In genomic region chr14:79200892-79201285, GRCm38 (mm10) we compare ENCODE assay signal across 13 mouse cellular contexts. TPM values are rescaled to one million over a fixed set of nuclear protein-coding genes. Genes with fewer than 3 reads are reported as not detected.
A peak's percentile ranks its signal among the peaks of the same experiment; 100 is the strongest.
DNase-seq lines count a peak whose midpoint lies in the region; ATAC-seq and TF ChIP-seq lines count a peak whose summit lies in the region.
"Had no signal": no experiment of that assay in that cellular context is flagged by ENCODE, and none has a peak within 500 bp of the region (broad histone marks: within the 10 kb centered on the region; RNA-seq: fewer than 3 reads in every experiment).

No protein-coding gene starts in this region.

- H3K4me1 ChIP-seq in megakaryocyte, embryonic 14.5 days = peaks cover 62% of the 10 kb centered on the region
- H3K4me1 ChIP-seq in embryonic facial prominence, embryonic 15.5 days = peaks cover 51% of the 10 kb centered on the region
- peaks cover 38% of the 10 kb centered on the region for H3K4me1 ChIP-seq in hindbrain, embryonic 14.5 days (replicated peaks; ENCODE audit: control insufficient read depth, insufficient read depth, low read length)
- peaks cover 14% of the 10 kb centered on the region for H3K4me1 ChIP-seq in midbrain, postnatal 0 days (ENCODE audit: insufficient read depth, low read length)

- H3K4me3 ChIP-seq in megakaryocyte, embryonic 14.5 days (replicated peaks) = peak overlapping the region; percentile 33
- H3K4me3 ChIP-seq in embryonic facial prominence, embryonic 15.5 days (replicated peaks) = no peak overlapping the region
- H3K4me3 ChIP-seq in hindbrain, embryonic 14.5 days (replicated peaks; ENCODE audit: low read length) = no peak overlapping the region
- H3K4me3 ChIP-seq in midbrain, postnatal 0 days (ENCODE audit: low read depth, low read length) = no peak overlapping the region
- H3K4me3 ChIP-seq: lung, embryonic 15.5 days; myocyte had no signal

- ATAC-seq in megakaryocyte, adult 5-6 weeks (ENCODE audit: poor library complexity, severe bottlenecking) = no peak
- ATAC-seq in embryonic facial prominence, embryonic 15.5 days (ENCODE audit: insufficient number of reproducible peaks, low FRiP score, low TSS enrichment, low read depth) = no peak
- no peak for ATAC-seq in hindbrain, embryonic 14.5 days (ENCODE audit: low FRiP score)
- ATAC-seq in midbrain, postnatal 0 days (ENCODE audit: low FRiP score) = no peak

- WGBS in embryonic facial prominence, embryonic 15.5 days = 88% methylated on average over 9 of the region's 9 CpGs
- WGBS in hindbrain, embryonic 14.5 days = 55% methylated on average over 9 of the region's 9 CpGs
- WGBS in midbrain, postnatal 0 days = 49% methylated on average over 9 of the region's 9 CpGs

- H3K9ac ChIP-seq in embryonic facial prominence, embryonic 15.5 days = no peak overlapping the region
- H3K9ac ChIP-seq in hindbrain, embryonic 14.5 days = no peak overlapping the region
- H3K9ac ChIP-seq in midbrain, postnatal 0 days (replicated peaks; ENCODE audit: low read length, poor library complexity, severe bottlenecking) = no peak overlapping the region
- H3K9ac ChIP-seq: lung, embryonic 15.5 days had no signal

- intact Hi-C loops in gastrocnemius, postnatal 36 days (cut with DNase I) = no loop called here

- H3K36me3 ChIP-seq in megakaryocyte, embryonic 14.5 days (replicated peaks; ENCODE audit: low read length) = peaks cover 2% of the 10 kb centered on the region
- no peaks in the 10 kb centered on the region for H3K36me3 ChIP-seq in embryonic facial prominence, embryonic 15.5 days
- H3K36me3 ChIP-seq in hindbrain, embryonic 14.5 days (replicated peaks; ENCODE audit: control insufficient read depth, insufficient read depth) = no peaks in the 10 kb centered on the region
- H3K36me3 ChIP-seq in midbrain, postnatal 0 days (ENCODE audit: insufficient read depth, low read length) = no peaks in the 10 kb centered on the region
- H3K36me3 ChIP-seq: lung, embryonic 15.5 days had no signal

- DNase-seq in hindbrain, embryonic 14.5 days (ENCODE audit: low spot score) = no peak
- peak; percentile 57 for DNase-seq in midbrain, postnatal 0 days (ENCODE audit: low spot score)
- DNase-seq in MN1 (ENCODE audit: low spot score) = no peak
- no peak for DNase-seq in urinary bladder, adult 2 months (ENCODE audit: low spot score)
- DNase-seq in gastrocnemius, postnatal 36 days = no peak
- DNase-seq: kidney, adult 9 months had no signal

- TF ChIP-seq CTCF in midbrain, postnatal 0 days (IDR thresholded peaks at IDR 0.05) = no peak

- no peak overlapping the region for H3K4me2 ChIP-seq in embryonic facial prominence, embryonic 15.5 days (replicated peaks)
- no peak overlapping the region for H3K4me2 ChIP-seq in hindbrain, embryonic 14.5 days (replicated peaks)
- H3K4me2 ChIP-seq in midbrain, postnatal 0 days (ENCODE audit: low read depth, low read length, poor library complexity, severe bottlenecking) = no peak overlapping the region
- H3K4me2 ChIP-seq: heart, embryonic 11.5 days; lung, embryonic 15.5 days had no signal

- H3K27ac ChIP-seq in embryonic facial prominence, embryonic 15.5 days (replicated peaks) = peak overlapping the region; percentile 75
- peak overlapping the region; percentile 66; the same call in 1 of the 2 replicates for H3K27ac ChIP-seq in hindbrain, embryonic 14.5 days
- no peak overlapping the region for H3K27ac ChIP-seq in midbrain, postnatal 0 days (ENCODE audit: low read depth, low read length)
- H3K27ac ChIP-seq: lung, embryonic 15.5 days had no signal

- no peaks in the 10 kb centered on the region for H3K27me3 ChIP-seq in megakaryocyte, embryonic 14.5 days (replicated peaks)
- H3K27me3 ChIP-seq in embryonic facial prominence, embryonic 15.5 days = no peaks in the 10 kb centered on the region
- no peaks in the 10 kb centered on the region for H3K27me3 ChIP-seq in hindbrain, embryonic 14.5 days (ENCODE audit: control insufficient read depth, insufficient read depth, low read length)
- no peaks in the 10 kb centered on the region for H3K27me3 ChIP-seq in midbrain, postnatal 0 days (ENCODE audit: insufficient read depth, low read length)
- H3K27me3 ChIP-seq: lung, embryonic 15.5 days had no signal

- no peaks in the 10 kb centered on the region for H3K9me3 ChIP-seq in megakaryocyte, embryonic 14.5 days
- H3K9me3 ChIP-seq in embryonic facial prominence, embryonic 15.5 days (replicated peaks) = no peaks in the 10 kb centered on the region
- no peaks in the 10 kb centered on the region for H3K9me3 ChIP-seq in hindbrain, embryonic 14.5 days (ENCODE audit: control insufficient read depth, low read length)
- no peaks in the 10 kb centered on the region for H3K9me3 ChIP-seq in midbrain, postnatal 0 days (ENCODE audit: low read length)
- H3K9me3 ChIP-seq: lung, embryonic 15.5 days had no signal

RNA-seq across cellular contexts. Expression of gene Zfp957, which starts 46.3 kb away (rescaled TPM):
- not detected in 2 replicates for polyA plus RNA-seq in megakaryocyte, embryonic 14.5 days (2012; ENCODE audit: insufficient read depth, low replicate concordance)
- total RNA-seq in megakaryocyte, adult 5-6 weeks (2015) = not detected in 2 replicates
- total RNA-seq in megakaryocyte, adult 5-6 weeks (2017) = not detected in 2 replicates
- not detected in 2 replicates for polyA plus RNA-seq in embryonic facial prominence, embryonic 15.5 days (2015; fragmentation: Nextera tagmentation; extraction: Ambion mirVana)
- polyA plus RNA-seq in hindbrain, embryonic 14.5 days (2014; fragmentation: Nextera tagmentation; extraction: Ambion mirVana) = 0.08 TPM in 1 of 2 replicates, not detected in the other
- not detected in 2 replicates for total RNA-seq in midbrain, postnatal 0 days (2014; rRNA removed)
- polyA plus RNA-seq in midbrain, postnatal 0 days (2015; fragmentation: Nextera tagmentation; extraction: Ambion mirVana) = 0.07 TPM in 1 of 2 replicates, not detected in the other
- polyA plus RNA-seq in urinary bladder, adult 2 months (2012; rRNA removed) = not detected in 2 replicates
- total RNA-seq in gastrocnemius, postnatal 36 days (2021) = not detected
- polyA plus RNA-seq: heart, embryonic 11.5 days; lung, embryonic 15.5 days; myocyte; spleen, adult 2 months had no signal
